Mouse (Mus musculus) right cerebral cortex, adult 2 months (tissue): ENCODE measurements at regions not wholly inside any gene's neighbourhood (a gene's known extent, or its start where the extent isn't known, plus 50 kb on each side); places are given as distances from the start of the nearest gene placed in this dataset.

Source experiments
- DNase-seq, 2 experiments: peaks; one replicate each; pipeline ENCODE4 v3.0.0; 2021 to 2022; ENCODE audit warnings: low spot score in 2 of 2

- DNase-seq, result peak in 1 of 2 experiments; percentile 4
Observed at GRCm38 (mm10) chrX:134890583-134890982, 74.0 kb downstream of the Nxf2 start.

GRCm38 (mm10) chrX:134889634-134890033 is 74.9 kb downstream of the Nxf2 start:
- no peak for DNase-seq

- no peak for DNase-seq
Observed at GRCm38 (mm10) chrX:134882334-134882733, 73.3 kb upstream of the Armcx2 start.

- no peak for DNase-seq
Observed at GRCm38 (mm10) chrX:134879877-134880276, 70.9 kb upstream of the Armcx2 start.

GRCm38 (mm10) chrX:134878870-134879269 is 69.8 kb upstream of the Armcx2 start:
- DNase-seq, result no peak

GRCm38 (mm10) chrX:134874696-134875095 is 65.7 kb upstream of the Armcx2 start:
- no peak for DNase-seq

- DNase-seq, result no peak
Observed at GRCm38 (mm10) chrX:134873651-134874050, 64.6 kb upstream of the Armcx2 start.

GRCm38 (mm10) chrX:134861641-134862040 is 52.6 kb upstream of the Armcx2 start:
- no peak for DNase-seq
